Mouse (Mus musculus) liver (tissue): ENCODE data around the gene Plppr5.

Experiments
- DNase-seq: peaks from one replicate; pipeline ENCODE4 v3.0.0-alpha.2; 2020; ENCODE audit warnings: mixed read lengths

Plppr5 gene

DNA sequence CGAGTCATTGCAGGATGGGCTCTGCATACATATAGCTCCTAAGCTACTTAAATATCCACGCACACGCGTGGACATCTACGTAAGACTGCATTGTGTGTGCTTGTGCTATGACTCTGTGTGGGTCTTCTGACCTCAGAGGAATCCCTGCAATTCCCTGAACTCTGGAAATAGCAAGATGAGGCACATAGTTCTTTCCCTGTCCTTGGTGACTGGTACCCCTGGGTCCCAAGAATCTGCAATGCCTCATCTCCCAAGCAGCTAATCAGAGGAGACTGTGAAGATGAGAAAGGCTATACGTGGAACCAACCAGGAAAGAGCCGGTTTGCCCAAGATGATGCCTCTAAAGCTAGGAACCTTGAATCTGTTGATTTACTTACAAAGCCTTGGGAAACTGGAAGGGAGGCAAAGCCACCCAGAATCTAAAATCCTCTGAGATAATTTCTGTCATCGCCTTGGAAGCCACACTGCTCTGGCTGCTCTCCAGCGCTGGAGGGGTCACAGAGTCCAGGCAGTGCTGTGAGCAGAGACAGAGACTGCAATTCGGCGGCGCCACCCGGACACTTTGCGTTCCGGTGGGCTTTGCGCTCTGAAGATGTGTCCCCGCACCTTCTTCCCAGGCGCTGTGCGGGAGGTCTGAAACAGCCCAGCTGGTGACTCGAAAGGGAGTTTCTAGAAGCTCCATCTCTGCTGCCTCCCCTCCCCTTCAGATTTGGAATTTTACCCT, at the start of gene Plppr5:
Gene Plppr5 (plus strand): TSS at position 308 of the 724 bp plus-strand sequence.
- DNase-seq: peak; percentile 3

GRCm38 (mm10) chr3:117549899-117550298, 24.7 kb upstream of the Plppr5 start:
- DNase-seq: no peak

GRCm38 (mm10) chr3:117550526-117550925, 24.1 kb upstream of the Plppr5 start:
- no peak for DNase-seq

DNA sequence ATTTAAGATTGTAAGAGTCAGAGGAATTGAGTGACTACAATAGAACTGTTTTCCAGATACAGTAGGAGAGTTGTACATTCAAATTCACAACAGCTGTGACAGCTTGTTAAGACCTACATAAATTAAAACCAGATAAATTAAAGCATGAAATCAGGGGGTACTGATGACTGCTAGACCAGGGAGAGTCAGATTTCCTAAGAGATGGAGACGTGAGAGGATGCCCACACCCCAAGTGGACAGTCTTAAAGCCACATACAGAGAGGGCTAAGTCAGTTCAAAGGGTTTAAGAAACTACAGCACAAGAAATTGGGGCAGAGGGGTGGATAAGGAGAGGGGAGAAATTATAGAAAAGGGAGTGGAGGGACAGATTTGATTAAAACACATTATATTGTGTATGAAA, 17.7 kb upstream of the Plppr5 start:
- DNase-seq: no peak

- DNase-seq: peak; percentile 2
These were observed 754 bp downstream of the Plppr5 start for GRCm38 (mm10) chr3:117575253-117575927.

- DNase-seq: no peak
These were observed 1.3 kb downstream of the Plppr5 start for GRCm38 (mm10) chr3:117575928-117576254.

GRCm38 (mm10) chr3:117577349-117577748, 2.7 kb downstream of the Plppr5 start:
- DNase-seq: no peak

DNA sequence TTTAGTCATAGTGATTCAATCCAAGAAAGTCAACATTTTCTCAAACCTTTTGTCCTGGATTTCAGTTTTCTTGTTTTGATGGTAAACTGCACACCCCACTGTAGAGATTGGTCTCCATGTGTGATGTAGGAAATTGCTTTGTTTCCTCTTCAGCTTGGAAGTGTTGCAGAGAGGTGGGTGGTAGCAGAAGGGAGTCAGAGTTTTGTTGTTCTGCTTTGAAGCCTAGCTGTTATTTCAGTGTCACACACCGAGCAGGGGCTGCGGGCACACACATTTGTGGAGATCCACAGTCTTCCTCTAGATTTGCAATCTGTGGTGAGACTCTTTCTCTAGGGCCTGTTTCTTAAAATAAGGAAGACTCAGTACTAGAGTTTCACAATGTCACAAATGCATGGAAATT, 8.0 kb downstream of the Plppr5 start:
- no peak for DNase-seq

GRCm38 (mm10) chr3:117602404-117602803, 27.8 kb downstream of the Plppr5 start:
- no peak for DNase-seq

- no peak for DNase-seq
These were observed 28.8 kb downstream of the Plppr5 start for GRCm38 (mm10) chr3:117603458-117603857.

DNA sequence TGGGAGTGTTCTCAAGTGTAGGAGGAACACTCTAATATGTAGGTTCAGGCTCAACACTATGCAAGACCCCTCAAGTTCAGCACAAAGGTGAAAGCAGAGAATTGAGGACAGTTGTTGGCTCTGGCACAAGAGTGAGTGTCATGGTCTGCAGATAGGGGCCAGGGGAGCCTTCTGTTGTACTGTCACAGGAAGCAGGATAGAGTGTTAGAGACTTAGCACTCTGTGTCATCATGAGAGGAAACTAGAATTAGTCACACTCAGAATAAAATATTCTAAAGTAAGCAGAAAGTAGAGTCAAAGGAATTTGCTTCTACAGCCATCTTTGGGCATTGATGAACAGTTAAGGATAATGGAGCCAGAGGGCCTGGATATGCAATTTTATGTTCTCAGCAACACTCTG, 31.7 kb downstream of the Plppr5 start:
- no peak for DNase-seq

DNA sequence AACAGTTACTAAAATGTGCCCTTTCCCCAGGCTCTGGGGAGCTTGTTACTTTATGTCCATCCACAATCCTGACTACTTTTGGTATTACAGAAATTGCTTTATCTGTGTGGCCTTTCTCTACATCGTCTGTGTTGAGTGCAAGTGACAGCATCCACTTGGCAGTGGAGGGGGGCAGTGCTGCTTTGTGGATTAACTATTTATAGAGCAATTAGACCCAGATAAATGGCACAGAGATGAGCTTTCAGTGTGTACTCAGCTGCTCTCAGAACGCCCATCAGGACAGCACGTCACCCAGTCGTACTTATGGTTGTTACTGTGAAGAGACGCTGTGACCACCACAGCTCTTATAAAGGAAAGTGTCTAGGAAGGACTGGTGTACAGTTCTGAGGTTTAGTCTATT, 36.8 kb downstream of the Plppr5 start:
- no peak for DNase-seq

DNA sequence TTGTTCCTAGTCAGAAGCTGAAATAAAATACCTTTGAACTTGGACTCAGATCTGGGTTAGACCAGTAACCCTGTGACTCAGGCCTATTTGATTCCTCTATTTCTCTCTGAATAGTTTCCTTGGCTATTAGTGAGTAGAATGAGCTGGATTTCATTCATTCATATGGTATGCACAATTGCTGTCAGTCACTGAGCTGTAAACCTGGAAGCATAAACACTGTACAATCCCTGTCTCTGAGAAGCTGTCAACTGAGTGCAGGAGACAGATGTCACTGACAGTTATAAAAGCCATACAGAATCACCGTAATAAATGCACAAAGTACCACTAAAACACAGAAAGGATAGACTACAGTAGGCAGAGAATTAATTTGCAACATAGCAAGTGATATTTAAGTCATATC, 40.2 kb downstream of the Plppr5 start:
- no peak for DNase-seq

DNA sequence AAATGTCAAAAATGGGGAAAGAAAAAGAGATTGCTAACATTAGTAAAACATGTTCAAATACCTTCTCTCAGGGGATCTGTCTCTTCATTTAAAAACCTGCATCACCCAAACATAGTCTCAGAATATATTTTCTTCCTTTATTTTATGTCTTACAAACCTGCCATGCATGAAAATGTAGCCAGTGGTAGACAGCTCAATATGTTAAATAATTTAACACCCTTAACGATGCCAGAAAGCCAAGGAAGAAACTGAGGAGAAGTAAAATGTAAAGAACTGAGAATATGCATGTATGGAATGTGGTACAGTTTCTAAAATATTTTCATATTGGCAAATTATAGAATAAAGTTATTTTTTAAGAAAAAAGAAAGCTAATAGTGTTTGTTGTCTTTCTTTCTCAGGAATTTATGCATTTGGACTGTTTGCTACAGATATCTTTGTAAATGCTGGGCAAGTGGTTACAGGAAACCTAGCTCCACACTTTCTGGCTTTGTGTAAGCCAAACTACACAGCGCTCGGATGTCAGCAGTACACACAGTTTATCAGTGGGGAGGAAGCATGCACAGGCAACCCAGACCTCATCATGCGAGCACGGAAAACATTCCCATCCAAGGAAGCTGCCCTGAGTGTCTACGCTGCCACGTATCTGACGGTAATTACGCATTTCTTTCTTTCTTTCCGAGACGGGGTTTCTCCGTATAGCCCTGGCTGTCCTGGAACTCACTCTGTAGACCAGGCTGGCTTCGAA, 50.8 kb downstream of the Plppr5 start:
- no peak for DNase-seq

- no peak for DNase-seq
These were observed 54.2 kb downstream of the Plppr5 start for GRCm38 (mm10) chr3:117628799-117629198.

DNA sequence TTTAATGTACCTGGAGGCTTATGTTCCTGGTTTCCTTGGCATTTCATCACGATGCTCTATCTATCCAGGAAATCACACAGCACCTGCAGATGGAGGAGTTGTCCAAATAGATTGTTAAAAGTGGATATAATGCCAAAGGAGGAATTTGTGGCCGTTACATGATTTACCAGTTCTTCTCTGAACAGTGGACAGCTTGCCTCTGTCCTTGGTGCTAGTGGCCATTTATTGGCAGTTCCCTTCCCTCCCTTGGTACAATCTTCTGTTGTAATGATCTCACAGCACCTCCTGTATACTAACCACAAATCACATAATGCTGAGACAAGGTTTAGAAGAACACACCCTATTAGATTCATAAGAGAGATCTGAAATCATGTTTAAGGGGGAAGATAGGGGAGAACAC, 55.7 kb downstream of the Plppr5 start:
- no peak for DNase-seq

DNA sequence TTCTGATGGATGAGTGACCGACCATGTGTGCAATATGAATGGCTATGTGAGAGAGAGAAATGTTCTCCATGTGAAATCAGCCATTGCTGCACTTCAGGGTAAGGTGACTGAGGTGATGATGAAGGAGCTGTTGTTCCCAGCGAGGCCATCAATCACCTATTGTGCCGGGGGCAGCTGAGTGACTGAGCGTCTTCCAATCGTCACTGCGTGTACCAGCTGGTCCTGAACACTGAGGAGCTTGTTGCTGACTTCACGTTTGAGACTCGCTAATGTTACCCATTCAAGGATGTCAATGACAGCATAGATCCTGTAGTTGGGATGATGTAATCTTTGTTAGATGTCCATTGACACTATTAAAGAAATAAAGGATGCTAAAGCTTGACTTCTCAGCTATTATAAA, 74.0 kb downstream of the Plppr5 start:
- DNase-seq: no peak

DNA sequence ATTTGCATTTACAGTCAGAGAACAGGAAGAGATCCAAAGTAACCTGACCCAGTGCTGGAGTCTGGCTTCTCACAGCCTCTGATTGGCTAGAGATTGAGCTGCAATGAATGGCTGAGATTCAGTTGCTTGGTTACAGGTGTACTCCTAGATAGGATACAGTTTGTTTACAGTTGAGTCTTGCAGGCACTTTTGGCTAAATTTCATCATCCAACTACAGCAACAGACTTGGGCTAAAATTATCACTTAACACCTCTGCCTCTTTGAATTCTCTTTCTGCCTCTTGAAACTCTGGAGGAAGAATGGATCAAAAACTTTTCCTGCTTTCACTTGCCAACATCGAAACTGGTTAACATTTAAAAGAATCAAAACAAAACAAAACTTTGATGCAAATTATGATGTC, 89.7 kb downstream of the Plppr5 start:
- no peak for DNase-seq

DNA sequence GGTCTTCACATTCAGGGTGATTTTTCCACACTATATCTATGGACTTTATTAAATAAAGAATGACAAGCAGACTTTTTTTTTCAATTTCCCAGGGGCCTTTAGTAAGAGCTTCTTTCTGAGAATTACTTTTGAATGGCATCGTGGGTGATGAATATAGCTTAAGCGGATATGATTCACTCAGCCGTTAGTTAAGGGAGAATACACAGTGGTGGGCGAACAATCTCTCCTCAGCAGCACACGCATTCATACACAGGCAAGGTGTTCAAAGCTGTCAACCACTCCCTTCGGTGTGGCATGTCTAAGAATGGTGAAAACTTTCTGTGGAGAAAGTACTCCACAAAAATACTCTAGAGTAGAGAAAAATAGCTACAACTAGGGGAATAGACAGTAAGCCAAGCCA, 104.6 kb downstream of the Plppr5 start:
- DNase-seq: no peak

DNA sequence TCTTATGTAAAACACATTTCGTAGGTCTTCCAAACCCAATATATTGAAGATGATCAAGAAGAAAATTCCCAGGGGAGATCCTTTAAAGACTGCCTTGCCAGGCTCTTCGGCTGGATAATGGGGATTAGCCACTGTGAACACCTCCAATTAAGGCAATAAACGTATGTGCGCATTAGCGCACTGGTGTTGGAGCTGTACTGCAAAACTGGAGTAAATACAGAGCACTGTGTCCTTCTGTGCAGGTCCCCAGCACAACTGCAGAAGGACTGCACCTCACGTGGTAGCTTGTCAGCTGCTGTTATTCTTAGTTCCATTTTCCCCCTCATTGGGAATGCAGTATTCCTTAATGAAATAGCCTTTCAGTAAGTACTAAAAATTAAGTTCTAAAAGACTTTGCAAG, 110.0 kb downstream of the Plppr5 start:
- no peak for DNase-seq

DNA sequence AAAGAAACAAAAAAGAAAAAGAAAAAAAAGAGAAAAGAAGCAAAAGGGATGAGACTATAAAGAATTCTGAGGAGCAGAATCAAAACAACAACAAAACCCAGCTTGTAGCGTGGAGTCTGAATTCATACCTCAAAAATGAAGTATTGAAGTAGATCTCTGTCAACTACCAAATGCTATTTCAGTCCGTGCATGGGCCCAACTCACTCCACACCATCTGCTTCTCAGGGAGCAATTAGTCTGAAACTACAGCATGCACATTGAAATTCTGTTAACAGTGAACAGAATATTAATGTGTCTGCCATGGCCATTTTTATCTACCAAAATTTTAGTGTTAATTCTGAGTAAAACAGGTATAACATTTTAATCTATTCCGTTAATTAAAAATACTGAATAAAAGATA, 111.4 kb downstream of the Plppr5 start:
- no peak for DNase-seq

- DNase-seq: no peak
These were observed 112.0 kb downstream of the Plppr5 start for GRCm38 (mm10) chr3:117686648-117687047.

- no peak for DNase-seq
These were observed 120.1 kb downstream of the Plppr5 start for GRCm38 (mm10) chr3:117694736-117695135.

- no peak for DNase-seq
These were observed 121.7 kb downstream of the Plppr5 start for GRCm38 (mm10) chr3:117696350-117696749.
